Mouse (Mus musculus): ENCODE data around the gene Atg9b. TPM values are rescaled to one million over a fixed set of nuclear protein-coding genes. Genes with fewer than 3 reads are reported as not detected.
A peak's percentile ranks its signal among the peaks of the same experiment; 100 is the strongest.

The Atg9b gene
- polyA plus RNA-seq (2011; ENCODE audit: insufficient read depth, insufficient read length, low replicate concordance, missing spikeins) = 0.70 and 1.1 TPM in 2 replicates

- TF ChIP-seq CTCF (IDR thresholded peaks at IDR 0.05; ENCODE audit: control insufficient read depth, insufficient read depth, low read length) (no peak), POLR2A (IDR thresholded peaks at IDR 0.05; ENCODE audit: borderline replicate concordance, control insufficient read depth, low read depth, low read length) (no peak)
- peaks cover 2% of the 10 kb centered on the region; the same call in 1 of the 2 replicates for H3K4me1 ChIP-seq (ENCODE audit: control insufficient read depth, insufficient read depth, low read length)
- WGBS = 89% methylated on average over 7 of the region's 7 CpGs
- no peak within 1 kb of the TSS for H3K27ac ChIP-seq (ENCODE audit: control insufficient read depth, insufficient read depth, low read depth, low read length, poor library complexity)
- no peak within 1 kb of the TSS for H3K4me3 ChIP-seq (replicated peaks; ENCODE audit: control insufficient read depth, low read depth, low read length)
These were observed at the start of gene Atg9b for GRCm38 (mm10) chr5:24391864-24392263. Atg9b (minus strand) TSS chr5:24392143.

- H3K4me3 ChIP-seq (replicated peaks; ENCODE audit: control insufficient read depth, low read depth, low read length) = no peak overlapping the region
- TF ChIP-seq CTCF (IDR thresholded peaks at IDR 0.05; ENCODE audit: control insufficient read depth, insufficient read depth, low read length) (no peak), POLR2A (IDR thresholded peaks at IDR 0.05; ENCODE audit: borderline replicate concordance, control insufficient read depth, low read depth, low read length) (no peak)
- H3K27ac ChIP-seq (ENCODE audit: control insufficient read depth, insufficient read depth, low read depth, low read length, poor library complexity) = no peak overlapping the region
- WGBS = 95% methylated on average over 8 of the region's 8 CpGs
- H3K4me1 ChIP-seq (ENCODE audit: control insufficient read depth, insufficient read depth, low read length) = peaks cover 1% of the 10 kb centered on the region; the same call in 1 of the 2 replicates
These were observed 49.2 kb upstream of the Atg9b start for GRCm38 (mm10) chr5:24441187-24441586.

- Histone ChIP-seq H3K4me1 (ENCODE audit: control insufficient read depth, insufficient read depth, low read length) (no peaks in the 10 kb centered on the region), H3K27ac (ENCODE audit: control insufficient read depth, insufficient read depth, low read depth, low read length, poor library complexity) (no peak overlapping the region), H3K4me3 (replicated peaks; ENCODE audit: control insufficient read depth, low read depth, low read length) (no peak overlapping the region)
- TF ChIP-seq CTCF (IDR thresholded peaks at IDR 0.05; ENCODE audit: control insufficient read depth, insufficient read depth, low read length) = no peak
- TF ChIP-seq POLR2A (IDR thresholded peaks at IDR 0.05; ENCODE audit: borderline replicate concordance, control insufficient read depth, low read depth, low read length) = no peak
- WGBS = 84% methylated on average over 8 of the region's 8 CpGs
These were observed 42.0 kb upstream of the Atg9b start for GRCm38 (mm10) chr5:24433993-24434392.

GRCm38 (mm10) chr5:24428596-24428995 lies 36.7 kb upstream of the Atg9b start:
- TF ChIP-seq CTCF (IDR thresholded peaks at IDR 0.05; ENCODE audit: control insufficient read depth, insufficient read depth, low read length) (no peak), POLR2A (IDR thresholded peaks at IDR 0.05; ENCODE audit: borderline replicate concordance, control insufficient read depth, low read depth, low read length) (no peak)
- H3K27ac ChIP-seq (ENCODE audit: control insufficient read depth, insufficient read depth, low read depth, low read length, poor library complexity) = no peak overlapping the region
- H3K4me1 ChIP-seq (ENCODE audit: control insufficient read depth, insufficient read depth, low read length) = no peaks in the 10 kb centered on the region; the same call in 1 of the 2 replicates
- 76% methylated on average over 9 of the region's 9 CpGs for WGBS
- H3K4me3 ChIP-seq (replicated peaks; ENCODE audit: control insufficient read depth, low read depth, low read length) = no peak overlapping the region

GRCm38 (mm10) chr5:24427981-24428402 lies 36.0 kb upstream of the Atg9b start:
- Histone ChIP-seq H3K4me3 (replicated peaks; ENCODE audit: control insufficient read depth, low read depth, low read length) (no peak overlapping the region), H3K27ac (ENCODE audit: control insufficient read depth, insufficient read depth, low read depth, low read length, poor library complexity) (no peak overlapping the region), H3K4me1 (ENCODE audit: control insufficient read depth, insufficient read depth, low read length) (no peaks in the 10 kb centered on the region; the same call in 1 of the 2 replicates)
- 62% methylated on average over 15 of the region's 15 CpGs for WGBS
- TF ChIP-seq POLR2A (IDR thresholded peaks at IDR 0.05; ENCODE audit: borderline replicate concordance, control insufficient read depth, low read depth, low read length) (no peak), CTCF (IDR thresholded peaks at IDR 0.05; ENCODE audit: control insufficient read depth, insufficient read depth, low read length) (no peak)

- WGBS = 80% methylated on average over 12 of the region's 12 CpGs
- H3K4me1 ChIP-seq (ENCODE audit: control insufficient read depth, insufficient read depth, low read length) = no peaks in the 10 kb centered on the region; the same call in 1 of the 2 replicates
- TF ChIP-seq POLR2A (IDR thresholded peaks at IDR 0.05; ENCODE audit: borderline replicate concordance, control insufficient read depth, low read depth, low read length) (no peak), CTCF (IDR thresholded peaks at IDR 0.05; ENCODE audit: control insufficient read depth, insufficient read depth, low read length) (no peak)
These were observed 35.3 kb upstream of the Atg9b start for GRCm38 (mm10) chr5:24427285-24427633.

GRCm38 (mm10) chr5:24426556-24427284 lies 34.8 kb upstream of the Atg9b start:
- no peak overlapping the region for H3K27ac ChIP-seq (ENCODE audit: control insufficient read depth, insufficient read depth, low read depth, low read length, poor library complexity)
- TF ChIP-seq POLR2A (IDR thresholded peaks at IDR 0.05; ENCODE audit: borderline replicate concordance, control insufficient read depth, low read depth, low read length) = no peak
- TF ChIP-seq CTCF (IDR thresholded peaks at IDR 0.05; ENCODE audit: control insufficient read depth, insufficient read depth, low read length) = no peak
- no peak overlapping the region for H3K4me3 ChIP-seq (replicated peaks; ENCODE audit: control insufficient read depth, low read depth, low read length)
- WGBS = 38% methylated on average over 9 of the region's 9 CpGs
- no peaks in the 10 kb centered on the region; the same call in 1 of the 2 replicates for H3K4me1 ChIP-seq (ENCODE audit: control insufficient read depth, insufficient read depth, low read length)

More at GRCm38 (mm10) chr5:24427285-24427633, 35.3 kb upstream of the Atg9b start:
- H3K4me3 ChIP-seq (replicated peaks; ENCODE audit: control insufficient read depth, low read depth, low read length) = no peak overlapping the region
- H3K27ac ChIP-seq (ENCODE audit: control insufficient read depth, insufficient read depth, low read depth, low read length, poor library complexity) = no peak overlapping the region

- Histone ChIP-seq H3K4me3 (replicated peaks; ENCODE audit: control insufficient read depth, low read depth, low read length) (peak overlapping the region; percentile 82), H3K27ac (ENCODE audit: control insufficient read depth, insufficient read depth, low read depth, low read length, poor library complexity) (no peak overlapping the region), H3K4me1 (ENCODE audit: control insufficient read depth, insufficient read depth, low read length) (no peaks in the 10 kb centered on the region; the same call in 1 of the 2 replicates)
- no peak for TF ChIP-seq CTCF (IDR thresholded peaks at IDR 0.05; ENCODE audit: control insufficient read depth, insufficient read depth, low read length)
- no peak for TF ChIP-seq POLR2A (IDR thresholded peaks at IDR 0.05; ENCODE audit: borderline replicate concordance, control insufficient read depth, low read depth, low read length)
- 15% methylated on average over 10 of the region's 10 CpGs for WGBS
These were observed 34.1 kb upstream of the Atg9b start for GRCm38 (mm10) chr5:24426037-24426432.

Measured in bone marrow, adult 2 months (tissue).